Mouse (Mus musculus) CD4-positive, CD25-positive, alpha-beta regulatory T cell, adult 2 months (primary cell): Measurements from ENCODE around the gene Man1b1.

Experiments
- DNase-seq: peaks from one replicate; pipeline ENCODE4 v3.0.0-alpha.2; 2012; ENCODE audit warnings: low read depth, low spot score

Gene Man1b1

GRCm38 (mm10) chr2:25305587-25306359 lies 26.4 kb upstream of the Man1b1 start:
- no peak for DNase-seq

- no peak for DNase-seq
Observed at GRCm38 (mm10) chr2:25310180-25310579, 22.0 kb upstream of the Man1b1 start.

GRCm38 (mm10) chr2:25310969-25311368 lies 21.2 kb upstream of the Man1b1 start:
- no peak for DNase-seq

- no peak for DNase-seq
Observed at GRCm38 (mm10) chr2:25311491-25311891, 20.6 kb upstream of the Man1b1 start.

GRCm38 (mm10) chr2:25318119-25318966 lies 13.8 kb upstream of the Man1b1 start:
- DNase-seq = no peak

GRCm38 (mm10) chr2:25318971-25319773 lies 13.0 kb upstream of the Man1b1 start, which contains the start of gene Grin1:
TSS of gene Grin1 (minus strand) at chr2:25319187.
- DNase-seq = peak; percentile 77

GRCm38 (mm10) chr2:25320084-25320483 lies 12.1 kb upstream of the Man1b1 start:
- DNase-seq = no peak

- DNase-seq = no peak
Observed at GRCm38 (mm10) chr2:25326036-25326435, 6.1 kb upstream of the Man1b1 start.

- DNase-seq = peak; percentile 49
Observed at GRCm38 (mm10) chr2:25328440-25328839, 3.7 kb upstream of the Man1b1 start.

GRCm38 (mm10) chr2:25331470-25331869 lies 668 bp upstream of the Man1b1 start:
- no peak for DNase-seq

- DNase-seq = no peak
Observed at GRCm38 (mm10) chr2:25333569-25333968, 1.4 kb downstream of the Man1b1 start.

- no peak for DNase-seq
Observed at GRCm38 (mm10) chr2:25338303-25338702, 6.2 kb downstream of the Man1b1 start.

GRCm38 (mm10) chr2:25348162-25348561 lies 16.0 kb downstream of the Man1b1 start:
- DNase-seq = no peak

- no peak for DNase-seq
Observed at GRCm38 (mm10) chr2:25349499-25349898, 17.4 kb downstream of the Man1b1 start.

GRCm38 (mm10) chr2:25350701-25351100 lies 18.6 kb downstream of the Man1b1 start:
- no peak for DNase-seq

GRCm38 (mm10) chr2:25354211-25354610 lies 22.1 kb downstream of the Man1b1 start:
- no peak for DNase-seq

- DNase-seq = no peak
Observed at GRCm38 (mm10) chr2:25355419-25356066, 23.4 kb downstream of the Man1b1 start.

- peak; percentile 85 for DNase-seq
Observed at GRCm38 (mm10) chr2:25356208-25357079, 24.3 kb downstream of the Man1b1 start, which contains the start of gene Dpp7. TSS of gene Dpp7 (minus strand) at chr2:25356359.

- no peak for DNase-seq
Observed at GRCm38 (mm10) chr2:25359848-25360247, 27.7 kb downstream of the Man1b1 start.

- DNase-seq = no peak
Observed at GRCm38 (mm10) chr2:25363478-25364178, 31.5 kb downstream of the Man1b1 start.
